Mouse (Mus musculus): ENCODE results near the gene Gm44579. TPM values are rescaled to one million over a fixed set of nuclear protein-coding genes. Genes with fewer than 3 reads are reported as not detected.
A peak's percentile ranks its signal among the peaks of the same experiment; 100 is the strongest.

Gene Gm44579
- total RNA-seq, 2 experiments from 2014 or later, result not detected

GRCm38 (mm10) chr15:98181856-98182570, 38.8 kb downstream of the Gm44579 start:
- no peak for TF ChIP-seq CTCF (conservative IDR thresholded peaks at IDR 0.05)
- H3K4me3 ChIP-seq, result peak overlapping the region; percentile 81; the same call in 1 of the 2 replicates
- DNase-seq (ENCODE audit: low spot score in 2 of 2), result no peak
- peak overlapping the region; percentile 91; the same call in 1 of the 2 replicates for H3K27ac ChIP-seq

DNA sequence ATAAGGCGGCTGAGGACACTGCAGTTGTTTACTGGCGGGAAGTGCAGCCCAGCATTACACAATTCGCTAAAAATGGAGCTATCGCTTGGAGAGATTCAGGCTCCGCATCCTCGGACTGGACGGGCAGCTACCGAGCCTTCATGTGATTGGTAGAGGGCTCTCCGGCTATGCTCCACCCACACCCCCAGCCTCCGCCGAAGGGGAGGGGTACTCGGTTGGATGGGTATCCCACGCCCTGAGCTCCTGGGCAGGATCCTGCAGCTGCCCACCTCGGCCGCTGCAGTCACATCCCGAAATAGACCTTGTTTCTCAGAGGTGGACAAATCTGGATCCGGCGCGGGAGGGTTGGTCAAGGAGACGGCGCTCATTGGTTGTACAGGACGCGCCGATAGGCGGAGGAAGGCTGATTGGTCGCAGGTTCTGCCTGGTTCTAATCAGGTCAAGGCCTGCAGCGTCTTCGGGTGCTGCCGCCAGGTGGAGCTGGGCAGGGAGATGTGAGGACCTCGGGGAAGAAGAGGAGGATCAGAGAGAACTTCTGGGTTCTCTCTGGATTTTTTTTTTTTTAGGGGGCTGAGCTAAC, 39.6 kb downstream of the Gm44579 start:
- DNase-seq (ENCODE audit: low spot score in 2 of 2), result peak; percentile 84 to 90
- Histone ChIP-seq H3K27ac (peak overlapping the region; percentile 91), H3K4me3 (peak overlapping the region; percentile 81)
- peak; percentile 87 for TF ChIP-seq CTCF (conservative IDR thresholded peaks at IDR 0.05)

GRCm38 (mm10) chr15:98180567-98181131, 40.1 kb downstream of the Gm44579 start:
- Histone ChIP-seq H3K4me3 (peak overlapping the region; percentile 81), H3K27ac (peak overlapping the region; percentile 91)
- DNase-seq (ENCODE audit: low spot score in 2 of 2), result no peak
- TF ChIP-seq CTCF (conservative IDR thresholded peaks at IDR 0.05), result no peak

DNA sequence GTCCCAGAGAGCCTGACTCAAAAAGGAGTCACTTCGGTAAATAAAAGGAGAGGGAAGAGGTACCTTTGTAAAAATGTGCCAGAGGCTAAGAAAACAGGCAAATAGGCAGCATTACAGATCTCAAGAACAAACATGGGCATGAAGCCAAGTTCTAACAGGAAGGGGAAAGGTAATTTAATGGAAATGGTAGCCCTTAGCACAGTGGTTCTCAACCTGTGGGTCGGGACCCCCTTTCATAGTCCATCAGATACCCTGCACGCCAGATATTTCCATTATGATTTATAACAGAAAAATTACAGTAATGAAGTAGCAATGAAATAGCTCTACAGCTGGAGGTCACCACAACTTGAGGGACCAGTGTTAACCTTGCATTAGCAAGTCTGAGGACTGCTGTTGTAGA, 43.5 kb downstream of the Gm44579 start:
- DNase-seq (ENCODE audit: low spot score in 2 of 2), result no peak
- TF ChIP-seq CTCF (conservative IDR thresholded peaks at IDR 0.05), result no peak
- no peak overlapping the region for H3K27ac ChIP-seq
- H3K4me3 ChIP-seq, result no peak overlapping the region

- peak; percentile 78 to 89 for DNase-seq (ENCODE audit: low spot score in 2 of 2)
- Histone ChIP-seq H3K27ac (no peak overlapping the region), H3K4me3 (no peak overlapping the region)
- peak; percentile 93 for TF ChIP-seq CTCF (conservative IDR thresholded peaks at IDR 0.05)
Observed at GRCm38 (mm10) chr15:98173821-98174220, 47.0 kb downstream of the Gm44579 start.

DNA sequence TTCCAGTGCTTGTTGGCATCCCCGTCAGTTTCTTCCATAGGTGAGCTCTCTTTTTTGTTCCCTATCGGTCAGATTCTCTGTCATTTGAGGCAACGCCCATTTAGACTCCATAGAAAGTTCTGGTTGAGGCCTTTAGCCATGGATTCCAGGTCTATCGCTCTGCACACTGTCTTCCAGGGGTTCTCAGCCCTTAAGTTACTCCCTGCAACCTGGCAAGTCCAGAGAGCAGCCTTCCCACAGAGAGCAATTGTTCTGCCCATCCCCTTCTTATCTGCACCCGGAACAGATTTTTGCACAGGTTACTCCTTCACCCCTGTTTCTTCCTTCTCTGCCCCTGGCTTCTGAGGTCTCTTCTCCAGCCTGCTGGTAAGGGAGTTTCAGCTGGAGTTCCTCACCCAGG, 48.7 kb downstream of the Gm44579 start:
- no peak for DNase-seq (ENCODE audit: low spot score in 2 of 2)
- H3K4me3 ChIP-seq, result no peak overlapping the region

DNA sequence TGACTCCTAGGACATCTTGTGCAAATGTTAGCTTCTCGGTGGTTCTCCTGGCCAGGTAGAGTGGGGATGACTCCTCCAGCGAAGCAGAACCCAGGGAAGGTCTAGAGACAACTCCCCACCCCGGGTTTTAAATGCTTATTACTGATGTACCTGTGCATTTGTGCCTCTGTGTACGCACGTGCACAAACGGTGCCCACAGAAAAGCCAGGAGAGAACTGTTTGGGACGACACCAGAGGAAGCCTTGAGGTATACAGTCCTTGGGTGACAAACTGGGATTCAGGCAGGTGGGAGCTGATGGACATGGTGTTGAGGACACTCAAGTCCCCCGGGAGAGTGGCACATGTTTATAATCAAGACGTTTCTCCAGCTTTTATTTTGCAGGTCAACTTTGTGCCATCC, 49.9 kb downstream of the Gm44579 start:
- Histone ChIP-seq H3K4me3 (no peak overlapping the region), H3K27ac (no peak overlapping the region)
- no peak for TF ChIP-seq CTCF (conservative IDR thresholded peaks at IDR 0.05)
- no peak for DNase-seq (ENCODE audit: low spot score in 2 of 2)

More for the DNA sequence above, 48.7 kb downstream of the Gm44579 start:
- TF ChIP-seq CTCF (conservative IDR thresholded peaks at IDR 0.05), result no peak
- no peak overlapping the region for H3K27ac ChIP-seq

GRCm38 (mm10) chr15:98170365-98170764, 50.4 kb downstream of the Gm44579 start:
- DNase-seq (ENCODE audit: low spot score in 2 of 2), result peak; percentile 50 to 61
- Histone ChIP-seq H3K4me3 (peak overlapping the region; percentile 80), H3K27ac (peak overlapping the region; percentile 36; the same call in 1 of the 2 replicates)
- TF ChIP-seq CTCF (conservative IDR thresholded peaks at IDR 0.05), result peak; percentile 34

DNA sequence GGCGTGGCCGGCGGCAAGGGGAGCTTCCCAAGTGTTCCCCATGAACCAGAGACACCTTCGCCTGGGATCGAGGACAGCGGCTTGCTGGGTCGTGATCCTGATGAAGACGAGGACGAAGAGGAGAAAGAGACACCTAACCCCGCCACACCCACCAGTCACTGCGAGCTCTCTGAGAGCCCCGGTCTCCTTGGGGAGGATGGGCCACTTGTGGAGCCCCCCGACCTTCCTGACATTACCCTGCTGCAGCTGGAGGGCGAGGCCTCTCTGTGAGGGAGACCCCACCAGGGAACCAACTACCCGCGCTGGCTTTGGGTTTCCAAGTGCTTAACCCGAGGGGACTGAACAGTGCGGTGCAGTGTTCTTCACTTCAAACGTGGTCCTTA, 52.2 kb downstream of the Gm44579 start:
- DNase-seq (ENCODE audit: low spot score in 2 of 2), result peak in 1 of 2 experiments; percentile 14
- H3K4me3 ChIP-seq, result peak overlapping the region; percentile 80
- H3K27ac ChIP-seq, result 0 out of 2 replicates have a peak overlapping the region, but pooled peaks have one; percentile 93
- no peak for TF ChIP-seq CTCF (conservative IDR thresholded peaks at IDR 0.05)

- peak overlapping the region; percentile 93 for H3K27ac ChIP-seq
- TF ChIP-seq CTCF (conservative IDR thresholded peaks at IDR 0.05), result no peak
- peak overlapping the region; percentile 80 for H3K4me3 ChIP-seq
- DNase-seq (ENCODE audit: low spot score in 2 of 2), result peak; percentile 91 to 96
Observed at GRCm38 (mm10) chr15:98167645-98168621, 52.8 kb downstream of the Gm44579 start.

GRCm38 (mm10) chr15:98166963-98167644, 53.7 kb downstream of the Gm44579 start, which contains the start of gene Ccdc184:
TSS of gene Ccdc184 (plus strand) at chr15:98167158.
- Histone ChIP-seq H3K27ac (peak within 1 kb of the TSS; percentile 93), H3K4me3 (peak within 1 kb of the TSS; percentile 80)
- DNase-seq (ENCODE audit: low spot score in 2 of 2), result peak in 1 of 2 experiments; percentile 27
- TF ChIP-seq CTCF (conservative IDR thresholded peaks at IDR 0.05), result no peak

GRCm38 (mm10) chr15:98165525-98165924, 55.3 kb downstream of the Gm44579 start, which contains the start of gene Asb8:
TSS of gene Asb8 (minus strand) at chr15:98165625.
- no peak within 1 kb of the TSS for H3K4me3 ChIP-seq
- H3K27ac ChIP-seq, result no peak within 1 kb of the TSS
- DNase-seq (ENCODE audit: low spot score in 2 of 2), result no peak
- TF ChIP-seq CTCF (conservative IDR thresholded peaks at IDR 0.05), result no peak
